Mouse (Mus musculus): Measurements from ENCODE around the gene Exosc3. TPM values are rescaled to one million over a fixed set of nuclear protein-coding genes. Genes with fewer than 3 reads are reported as not detected.
A peak's percentile ranks its signal among the peaks of the same experiment; 100 is the strongest.

Gene Exosc3
- total and polyA plus RNA-seq, 3 experiments: 165 to 255 (median 213) TPM

DNA sequence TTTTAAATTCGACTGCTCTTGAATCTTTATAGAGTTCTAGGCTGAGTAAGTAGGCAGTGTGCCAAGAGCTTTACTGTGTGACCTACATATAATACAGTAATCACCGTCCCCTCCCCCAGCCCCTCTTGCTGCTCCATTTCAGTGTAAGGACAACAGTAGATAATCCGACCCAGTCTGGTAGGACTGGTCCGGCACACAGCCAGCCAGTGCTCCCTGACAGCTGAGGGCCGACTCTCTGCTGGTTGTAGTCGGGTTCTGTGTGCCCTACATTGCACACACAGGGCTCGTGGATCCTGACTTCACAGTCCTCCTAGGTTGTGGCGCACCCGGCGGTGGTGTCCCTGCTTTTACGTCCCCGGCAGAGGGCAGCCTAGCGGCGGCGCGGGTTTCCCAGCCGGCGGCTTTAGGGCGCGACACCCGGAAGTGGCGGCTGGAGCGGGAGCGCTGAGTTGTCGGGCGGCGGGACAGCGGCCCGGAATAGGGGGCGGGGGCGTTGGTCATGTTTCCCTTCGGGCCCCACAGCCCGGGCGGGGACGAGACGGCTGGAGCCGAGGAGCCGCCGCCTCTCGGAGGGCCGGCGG, 773 bp downstream of the Exosc3 start, which contains the start of gene Dcaf10:
Gene Dcaf10 (plus strand): TSS at position 433 of the 581 bp plus-strand sequence.
- Histone ChIP-seq H3K4me3 (replicated peaks in 1 of 3; ENCODE audit: low read depth in 2 of 3, low read length in 2 of 3, poor library complexity in 1 of 3) (peak within 1 kb of the TSS; percentile 86 to 95 (median 91)), H3K4me2 (ENCODE audit: insufficient read depth, low read depth, poor library complexity, severe bottlenecking) (peak within 1 kb of the TSS; percentile 82), H3K9ac (ENCODE audit: insufficient read depth, low read depth) (peak within 1 kb of the TSS; percentile 87), H3K36me3 (replicated peaks in 1 of 2; ENCODE audit: control insufficient read depth in 1 of 2, insufficient read depth in 1 of 2, low read length in 1 of 2) (peaks cover 2 to 12% of the 10 kb centered on the region in 2 experiments), H3K27ac (ENCODE audit: insufficient read depth, low read depth) (peak within 1 kb of the TSS; percentile 49; the same call in 1 of the 2 replicates), H3K9me3 (replicated peaks; ENCODE audit: low read length) (no peaks in the 10 kb centered on the region), H3K27me3 (replicated peaks) (no peaks in the 10 kb centered on the region), H3K79me2 (replicated peaks; ENCODE audit: control insufficient read depth, extremely low read depth, insufficient read depth, poor library complexity, severe bottlenecking) (peaks cover 20% of the 10 kb centered on the region), H3K4me1 (ENCODE audit: control insufficient read depth in 1 of 2, insufficient read depth in 2 of 2) (peaks cover 5 to 23% of the 10 kb centered on the region in 2 experiments)
- dilution Hi-C loops (cut with MboI; ENCODE audit: extremely low pct_ligation_motif_present, extremely low pct_unique_long_range_greater_than_20kb, low sequenced_read_pairs) (no loop called here), in situ Hi-C loops (cut with MboI; ENCODE audit: low pct_ligation_motif_present, low pct_unique_long_range_greater_than_20kb, low sequenced_read_pairs) (no loop called here)
- TF ChIP-seq MAZ (IDR thresholded peaks at IDR 0.05; ENCODE audit: low read depth, low read length) (peak; percentile 85), ETS1 (conservative IDR thresholded peaks at IDR 0.05; ENCODE audit: low read depth, low read length) (no peak), BHLHE40 (IDR thresholded peaks at IDR 0.05; ENCODE audit: low read depth, low read length) (peak; percentile 64), MYC (IDR thresholded peaks at IDR 0.05; ENCODE audit: low read depth, low read length) (0 out of 2 replicates have a peak, but pooled peaks have one; percentile 50), E2F4 (IDR thresholded peaks at IDR 0.05; ENCODE audit: insufficient replicate concordance, low read depth, low read length) (0 out of 2 replicates have a peak, but pooled peaks have one; percentile 54), NRF1 (IDR thresholded peaks at IDR 0.05; ENCODE audit: low read depth, low read length) (peak; percentile 56; the same call in 1 of the 2 replicates), RAD21 (IDR thresholded peaks at IDR 0.05; ENCODE audit: low read depth, low read length) (no peak), JUN (IDR thresholded peaks at IDR 0.05; ENCODE audit: insufficient read depth, low read depth, low read length) (no peak), USF1 (IDR thresholded peaks at IDR 0.05; ENCODE audit: low read depth, low read length) (no peak), PAX5 (IDR thresholded peaks at IDR 0.05; ENCODE audit: low read length) (no peak), CTCF (conservative IDR thresholded peaks at IDR 0.05 in 1 of 2, IDR thresholded peaks at IDR 0.05 in 1 of 2; ENCODE audit: low read depth in 2 of 2, low read length in 2 of 2) (peak in 1 of 2 experiments; percentile 58; a peak in 2 of 4 replicates), SIN3A (IDR thresholded peaks at IDR 0.05; ENCODE audit: low read length) (peak; percentile 91), NELFE (IDR thresholded peaks at IDR 0.05; ENCODE audit: low read depth, low read length) (peak; percentile 92), CHD2 (IDR thresholded peaks at IDR 0.05; ENCODE audit: low read length) (peak; percentile 86), ZNF384 (IDR thresholded peaks at IDR 0.05; ENCODE audit: low read depth, low read length) (0 out of 2 replicates have a peak, but pooled peaks have one; percentile 12), ELF1 (IDR thresholded peaks at IDR 0.05; ENCODE audit: low read depth, low read length) (peak; percentile 95), TBP (conservative IDR thresholded peaks at IDR 0.05; ENCODE audit: low read depth, low read length) (peak; percentile 86), MAFK (IDR thresholded peaks at IDR 0.05; ENCODE audit: insufficient replicate concordance, low read length) (no peak), SMC3 (IDR thresholded peaks at IDR 0.05; ENCODE audit: low read depth, low read length) (peak; percentile 20), POLR2A (IDR thresholded peaks at IDR 0.05; ENCODE audit: low read depth, low read length) (peak; percentile 81), ZKSCAN1 (IDR thresholded peaks at IDR 0.05; ENCODE audit: borderline replicate concordance, low read depth, low read length) (no peak), JUND (conservative IDR thresholded peaks at IDR 0.05; ENCODE audit: low read depth, low read length) (no peak), TCF12 (IDR thresholded peaks at IDR 0.05; ENCODE audit: low read depth, low read length) (peak; percentile 96), UBTF (IDR thresholded peaks at IDR 0.05; ENCODE audit: low read depth, low read length) (no peak), MEF2A (IDR thresholded peaks at IDR 0.05; ENCODE audit: borderline replicate concordance, low read depth, low read length) (peak; percentile 89), KAT2A (IDR thresholded peaks at IDR 0.05; ENCODE audit: insufficient replicate concordance, low read length) (peak; percentile 76; the same call in 1 of the 2 replicates), HCFC1 (IDR thresholded peaks at IDR 0.05; ENCODE audit: low read depth, low read length) (peak; percentile 89), CHD1 (IDR thresholded peaks at IDR 0.05; ENCODE audit: low read depth, low read length) (peak; percentile 83; the same call in 1 of the 2 replicates), MXI1 (IDR thresholded peaks at IDR 0.05; ENCODE audit: low read depth, low read length) (peak; percentile 81; the same call in 1 of the 2 replicates), ZMIZ1 (IDR thresholded peaks at IDR 0.05; ENCODE audit: low read depth, low read length) (peak; percentile 93), ZC3H11A (IDR thresholded peaks at IDR 0.05; ENCODE audit: low read depth, low read length) (no peak), EP300 (IDR thresholded peaks at IDR 0.05; ENCODE audit: low read length) (0 out of 2 replicates have a peak, but pooled peaks have one; percentile 33), POLR2AphosphoS2 (IDR thresholded peaks at IDR 0.05; ENCODE audit: low read depth, low read length) (peak; percentile 79; the same call in 1 of the 2 replicates), USF2 (conservative IDR thresholded peaks at IDR 0.05; ENCODE audit: low read depth, low read length) (no peak), RCOR1 (conservative IDR thresholded peaks at IDR 0.05; ENCODE audit: low read depth, low read length) (peak; percentile 43; the same call in 1 of the 2 replicates), IRF4 (IDR thresholded peaks at IDR 0.05; ENCODE audit: low read depth, low read length) (peak; percentile 87), GABPA (IDR thresholded peaks at IDR 0.05; ENCODE audit: insufficient replicate concordance, low read depth, low read length) (peak; percentile 19; the same call in 1 of the 2 replicates), MAX (IDR thresholded peaks at IDR 0.05; ENCODE audit: low read length) (peak; percentile 71)
- peak; percentile 85 for DNase-seq (ENCODE audit: extremely low read depth)
